Mouse (Mus musculus) midbrain, postnatal 0 days (tissue): ENCODE measurements around the gene Ercc6l. TPM values are rescaled to one million over a fixed set of nuclear protein-coding genes. Genes with fewer than 3 reads are reported as not detected.
A peak's percentile ranks its signal among the peaks of the same experiment; 100 is the strongest.

ENCODE experiments used
- ATAC-seq: fragments of 200-750 bp; cut with Nextera tagmentation; 2 replicates; pipeline ENCODE4 v1.8.0; 2017; ENCODE audit warnings: moderate number of reproducible peaks, mild to moderate bottlenecking, moderate TSS enrichment, moderate library complexity; ENCODE audit not compliant: low FRiP score
- DNase-seq: peaks from one replicate; pipeline ENCODE4 v3.0.0-alpha.2; 2015; ENCODE audit warnings: low spot score
- H3K27ac ChIP-seq: fragments of 300-500 bp; sonication (generic); 2 replicates; pipeline ENCODE4 v1.5.1; 2014; ENCODE audit warnings: low read depth, mild to moderate bottlenecking, low read length, mixed read lengths
- H3K27me3 ChIP-seq: fragments of 300-500 bp; sonication (generic); 2 replicates; pipeline ENCODE4 v1.6.1; 2014; ENCODE audit warnings: low read length, control low read depth, mixed read lengths; ENCODE audit not compliant: insufficient read depth
- H3K36me3 ChIP-seq: fragments of 300-500 bp; sonication (generic); 2 replicates; pipeline ENCODE4 v1.6.1; 2014; ENCODE audit warnings: low read length, control low read depth, mixed read lengths; ENCODE audit not compliant: insufficient read depth
- H3K4me1 ChIP-seq: fragments of 300-500 bp; sonication (generic); 2 replicates; pipeline ENCODE4 v1.6.1; 2014; ENCODE audit warnings: mild to moderate bottlenecking, control low read depth, antibody characterized with exemption, low read length, mixed read lengths; ENCODE audit not compliant: insufficient read depth
- H3K4me2 ChIP-seq: fragments of 300-500 bp; sonication (generic); 2 replicates; pipeline ENCODE4 v1.6.1; 2014; ENCODE audit warnings: low read depth, mild to moderate bottlenecking, low read length, mixed read lengths; ENCODE audit not compliant: poor library complexity, severe bottlenecking
- H3K4me3 ChIP-seq: fragments of 300-500 bp; sonication (generic); 2 replicates; pipeline ENCODE4 v1.5.1; 2014; ENCODE audit warnings: low read depth, mild to moderate bottlenecking, low read length, moderate library complexity
- H3K9ac ChIP-seq: fragments of 300-500 bp; sonication (generic); replicated peaks from 2 replicates; pipeline ENCODE4 v1.6.1; 2014; ENCODE audit warnings: mild to moderate bottlenecking, low read length, moderate library complexity, mixed read lengths; ENCODE audit not compliant: poor library complexity, severe bottlenecking
- H3K9me3 ChIP-seq: fragments of 300-500 bp; sonication (generic); 2 replicates; pipeline ENCODE4 v1.6.1; 2016; ENCODE audit warnings: low read length, control low read depth
- CTCF ChIP-seq: IDR thresholded peaks from 2 replicates; pipeline ENCODE4 v1.5.1; 2016; ENCODE audit warnings: antibody characterized with exemption, mild to moderate bottlenecking
- WGBS: fragments of 180-500 bp; shearing (Covaris S2); extraction: QIAGEN DNeasy Blood & Tissue Kit; methylation state at CpG from one replicate; pipeline ENCODE4 v1.1.7; 2014; 5-methylcytosine and 5-hydroxymethylcytosine counted together
- polyA plus RNA-seq: library from polyadenylated mRNA; unstranded; fragments of >200 nt; fragmentation: Nextera tagmentation; extraction: Ambion mirVana; gene quantifications from 2 replicates; pipeline ENCODE4 v1.2.1, GENCODE M21; 2015
- total RNA-seq: library from RNA; depleted of rRNA; stranded (reverse); fragments of >200 nt; gene quantifications from 2 replicates; pipeline ENCODE4 v1.2.3, GENCODE M21; 2014

Gene Ercc6l
- total and polyA plus RNA-seq, 2 experiments from 2014 or later, result 0.31 to 1.2 TPM

DNA sequence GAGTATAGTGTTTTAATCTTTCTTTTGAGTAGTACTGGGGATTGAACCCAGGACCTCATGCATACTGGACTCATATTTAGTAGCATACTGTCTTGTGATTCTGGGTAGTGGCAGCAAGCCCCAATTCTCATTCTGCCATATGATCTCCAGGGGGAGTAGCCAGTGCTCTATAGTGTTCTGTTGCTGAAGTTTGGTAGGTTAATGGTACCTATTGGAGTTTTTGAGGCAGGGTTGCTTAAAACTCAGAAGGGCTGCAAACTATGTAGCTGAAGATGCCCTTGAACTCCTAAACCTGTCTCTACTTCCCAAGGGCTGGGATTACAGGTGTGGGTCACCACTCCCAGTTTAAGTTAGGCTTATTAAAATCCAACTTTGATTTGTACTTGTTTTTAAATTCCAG lies 25.7 kb upstream of the Ercc6l start:
- Histone ChIP-seq H3K4me2 (no peak overlapping the region), H3K4me3 (no peak overlapping the region), H3K4me1 (no peaks in the 10 kb centered on the region), H3K27me3 (no peaks in the 10 kb centered on the region), H3K36me3 (peaks cover 7% of the 10 kb centered on the region), H3K27ac (no peak overlapping the region), H3K9me3 (no peaks in the 10 kb centered on the region), H3K9ac (no peak overlapping the region)
- ATAC-seq (no peak), DNase-seq (no peak)
- no peak for TF ChIP-seq CTCF

DNA sequence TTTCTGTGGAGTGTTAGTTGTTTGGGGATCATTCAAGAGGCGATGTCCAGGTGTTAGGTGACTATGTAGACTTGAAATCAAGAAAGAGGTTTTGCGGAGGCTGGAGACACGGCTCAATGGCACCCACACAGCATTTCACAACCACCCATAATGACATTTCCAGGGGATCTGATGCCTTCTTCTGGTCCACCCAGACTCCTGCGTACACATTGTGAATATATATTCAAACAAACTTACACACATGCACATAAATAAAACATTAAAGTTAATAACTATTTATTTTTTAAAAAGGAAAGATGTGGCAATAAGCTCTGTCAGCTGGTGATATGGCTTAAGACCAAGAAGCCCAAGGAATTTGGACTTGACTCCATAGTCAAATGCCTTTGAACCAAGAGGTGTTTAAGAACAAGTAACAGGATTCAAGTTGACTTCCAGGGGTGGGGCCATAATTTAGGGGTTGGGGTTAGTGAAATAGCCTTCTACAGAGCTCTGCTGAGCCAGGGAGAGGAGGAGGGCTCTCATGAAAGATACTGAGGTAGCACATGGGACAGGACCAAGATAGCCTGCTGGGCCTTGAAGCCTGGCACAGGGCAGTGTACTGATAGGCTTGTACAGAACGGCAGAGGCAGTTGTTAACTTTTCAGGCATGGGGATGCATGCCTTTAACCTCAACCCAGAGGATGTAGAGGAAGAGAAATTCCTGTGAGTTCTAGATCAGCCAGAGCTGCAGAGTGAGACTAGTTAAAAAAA lies 18.8 kb upstream of the Ercc6l start:
- DNase-seq (no peak), ATAC-seq (no peak)
- Histone ChIP-seq H3K4me2 (no peak overlapping the region), H3K27me3 (no peaks in the 10 kb centered on the region), H3K27ac (no peak overlapping the region), H3K36me3 (no peaks in the 10 kb centered on the region), H3K4me3 (no peak overlapping the region), H3K9me3 (no peaks in the 10 kb centered on the region), H3K9ac (no peak overlapping the region), H3K4me1 (no peaks in the 10 kb centered on the region)
- TF ChIP-seq CTCF, result no peak
- WGBS, result 88% methylated on average over 5 of the region's 5 CpGs

DNA sequence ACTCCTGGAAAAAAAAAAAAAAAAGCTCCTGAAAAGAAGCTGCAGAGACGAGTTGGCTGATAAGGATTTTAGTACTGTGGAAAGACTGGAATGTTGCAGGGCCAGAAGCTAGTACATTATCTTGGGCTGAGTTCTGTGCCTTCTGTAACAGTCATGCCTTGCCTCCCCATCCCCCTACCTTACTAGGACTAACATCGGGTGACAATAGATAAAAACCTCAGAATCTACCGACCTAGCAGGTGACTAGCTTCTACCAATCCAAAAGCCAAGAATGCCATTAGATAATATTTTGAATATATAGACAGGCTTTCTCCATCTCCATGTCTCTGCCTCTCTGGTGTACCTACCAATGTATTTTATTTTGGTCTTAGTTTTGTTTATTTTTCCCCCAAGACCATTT lies 14.0 kb upstream of the Ercc6l start:
- H3K27me3 ChIP-seq, result no peaks in the 10 kb centered on the region
- H3K36me3 ChIP-seq, result no peaks in the 10 kb centered on the region
- no peak for TF ChIP-seq CTCF
- DNase-seq (no peak), ATAC-seq (no peak)
- 60% methylated on average over 3 of the region's 3 CpGs for WGBS
- H3K4me3 ChIP-seq, result no peak overlapping the region
- H3K9ac ChIP-seq, result no peak overlapping the region
- no peak overlapping the region for H3K4me2 ChIP-seq
- H3K9me3 ChIP-seq, result no peaks in the 10 kb centered on the region
- H3K27ac ChIP-seq, result no peak overlapping the region
- no peaks in the 10 kb centered on the region for H3K4me1 ChIP-seq

DNA sequence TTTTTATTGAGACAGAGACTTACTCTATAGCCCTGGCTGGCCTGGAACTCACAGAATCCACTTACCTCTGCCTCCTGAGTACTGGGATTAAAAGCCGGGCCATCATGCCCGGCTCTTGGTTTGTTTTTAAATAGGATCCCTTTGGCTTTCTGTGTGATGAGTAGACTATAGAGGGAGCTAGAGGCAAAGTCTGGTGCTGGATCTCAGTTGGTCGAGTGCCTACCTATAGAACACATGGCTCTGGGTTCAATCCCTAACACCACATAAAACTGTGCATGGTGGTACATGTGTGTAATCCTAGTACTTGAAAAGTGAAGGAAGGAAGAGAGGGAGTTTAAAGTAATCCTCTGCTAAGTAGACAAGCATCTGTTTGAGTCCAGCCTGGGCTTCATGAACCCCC lies 13.2 kb upstream of the Ercc6l start:
- no peak overlapping the region for H3K4me3 ChIP-seq
- TF ChIP-seq CTCF, result no peak
- H3K27ac ChIP-seq, result no peak overlapping the region
- no peaks in the 10 kb centered on the region for H3K36me3 ChIP-seq
- DNase-seq (no peak), ATAC-seq (no peak)
- no peak overlapping the region for H3K4me2 ChIP-seq
- no peak overlapping the region for H3K9ac ChIP-seq
- WGBS, result 38% methylated on average over 3 of the region's 3 CpGs
- no peaks in the 10 kb centered on the region for H3K9me3 ChIP-seq
- no peaks in the 10 kb centered on the region for H3K27me3 ChIP-seq
- H3K4me1 ChIP-seq, result no peaks in the 10 kb centered on the region

DNA sequence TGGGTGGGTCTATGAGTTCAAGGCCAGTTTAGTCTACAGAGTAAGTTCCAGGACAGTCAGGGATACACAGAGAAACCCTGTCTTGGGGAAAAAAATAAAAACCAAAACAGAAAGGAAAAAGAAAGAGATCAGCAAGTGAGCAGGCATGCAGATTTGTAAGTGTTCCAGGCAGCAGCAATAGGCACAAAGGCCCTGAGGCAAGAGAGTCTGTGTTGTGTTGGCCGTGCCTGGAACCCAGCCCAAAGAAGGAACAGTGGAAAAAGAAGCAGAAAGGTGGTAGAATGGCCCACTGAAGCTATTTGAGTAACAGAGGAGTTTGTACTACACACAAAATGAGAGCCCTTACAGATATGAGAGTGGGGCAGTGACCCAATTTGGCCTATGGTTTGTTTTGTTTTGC lies 12.8 kb upstream of the Ercc6l start:
- Histone ChIP-seq H3K9ac (no peak overlapping the region), H3K27ac (no peak overlapping the region), H3K27me3 (no peaks in the 10 kb centered on the region), H3K4me2 (no peak overlapping the region), H3K4me3 (no peak overlapping the region), H3K4me1 (no peaks in the 10 kb centered on the region), H3K9me3 (no peaks in the 10 kb centered on the region), H3K36me3 (no peaks in the 10 kb centered on the region)
- 31% methylated on average over 1 of the region's 1 CpGs for WGBS
- ATAC-seq, result no peak
- TF ChIP-seq CTCF, result no peak
- no peak for DNase-seq

DNA sequence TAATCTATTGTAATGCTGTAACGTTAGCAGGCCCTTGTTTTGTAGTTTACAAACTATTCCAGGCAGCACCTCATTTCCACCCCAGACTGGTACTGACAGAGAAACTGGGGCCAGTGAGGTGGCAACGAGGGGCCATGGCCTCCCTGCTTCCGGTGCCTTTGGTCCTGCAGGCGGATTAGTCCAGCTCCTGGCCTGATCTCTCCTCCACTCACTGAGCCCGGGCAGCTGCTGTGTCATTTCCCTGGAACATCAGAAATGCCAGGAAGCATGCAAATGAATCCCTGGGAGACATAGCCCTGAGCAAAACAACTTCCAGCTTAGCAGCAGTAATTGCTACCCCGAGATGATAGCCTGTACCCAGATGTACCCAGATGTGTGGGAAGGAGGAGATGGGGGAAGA lies 10.1 kb upstream of the Ercc6l start:
- H3K4me2 ChIP-seq, result no peak overlapping the region
- H3K9me3 ChIP-seq, result no peaks in the 10 kb centered on the region
- no peak overlapping the region for H3K4me3 ChIP-seq
- TF ChIP-seq CTCF, result no peak
- no peak overlapping the region; the same call in 1 of the 2 replicates for H3K27ac ChIP-seq
- no peak overlapping the region for H3K9ac ChIP-seq
- WGBS, result 17% methylated on average over 6 of the region's 6 CpGs
- ATAC-seq (no peak), DNase-seq (peak; percentile 33)
- no peaks in the 10 kb centered on the region for H3K27me3 ChIP-seq
- H3K36me3 ChIP-seq, result no peaks in the 10 kb centered on the region
- no peaks in the 10 kb centered on the region for H3K4me1 ChIP-seq
